Mouse (Mus musculus) CH12.LX (cell line): ENCODE measurements around the gene Ddx51. TPM values are rescaled to one million over a fixed set of nuclear protein-coding genes. Genes with fewer than 3 reads are reported as not detected.

Source experiments
- DNase-seq: peaks from one replicate; pipeline ENCODE4 v3.0.0-alpha.2; 2013; ENCODE audit errors: extremely low read depth
- H3K27ac ChIP-seq: 2 replicates; pipeline ENCODE4 v1.5.1; 2012; ENCODE audit warnings: low read depth, mild to moderate bottlenecking, control low read depth, moderate library complexity; ENCODE audit not compliant: insufficient read depth
- H3K27me3 ChIP-seq: replicated peaks from 2 replicates; pipeline ENCODE3; 2012; ENCODE audit warnings: inconsistent platforms
- H3K36me3 ChIP-seq, 2 experiments: replicated peaks in 1 of 2; 2 replicates each; pipeline versions ENCODE3 to v1.6.1; 2012; ENCODE audit warnings: inconsistent platforms in 1 of 2, low read length in 1 of 2, mild to moderate bottlenecking in 1 of 2, mixed read lengths in 1 of 2, moderate library complexity in 1 of 2; ENCODE audit not compliant: control insufficient read depth in 1 of 2, insufficient read depth in 1 of 2
- H3K4me1 ChIP-seq, 2 experiments: 2 replicates each; pipeline ENCODE4 v1.6.1; 2012; ENCODE audit warnings: inconsistent platforms in 1 of 2, moderate library complexity in 1 of 2; ENCODE audit not compliant: insufficient read depth in 2 of 2, control insufficient read depth in 1 of 2
- H3K4me2 ChIP-seq: 2 replicates; pipeline ENCODE4 v1.6.1; 2012; ENCODE audit warnings: low read depth, mild to moderate bottlenecking, control low read depth; ENCODE audit not compliant: poor library complexity, insufficient read depth, severe bottlenecking
- H3K4me3 ChIP-seq, 3 experiments: fragments of 150-350 bp in 1 of 3; sonication (generic) in 1 of 3; replicated peaks in 1 of 3; 2 replicates each; pipeline versions ENCODE3 to v1.5.1; 2011 to 2012; ENCODE audit warnings: low read depth in 2 of 3, low read length in 2 of 3, mild to moderate bottlenecking in 2 of 3, moderate library complexity in 2 of 3, control low read depth in 1 of 3, improper control_type of control experiment in 1 of 3, inconsistent platforms in 1 of 3, mixed read lengths in 1 of 3; ENCODE audit not compliant: poor library complexity in 1 of 3
- H3K79me2 ChIP-seq: replicated peaks from 2 replicates; pipeline ENCODE4 v1.6.1; 2012; ENCODE audit warnings: mild to moderate bottlenecking, moderate library complexity; ENCODE audit not compliant: control insufficient read depth, poor library complexity, insufficient read depth, severe bottlenecking; ENCODE audit errors: extremely low read depth
- H3K9ac ChIP-seq: 2 replicates; pipeline ENCODE4 v1.6.1; 2012; ENCODE audit warnings: low read depth, mild to moderate bottlenecking, control low read depth, moderate library complexity; ENCODE audit not compliant: insufficient read depth
- H3K9me3 ChIP-seq: replicated peaks from 2 replicates; pipeline ENCODE3; 2012; ENCODE audit warnings: low read length, inconsistent platforms, mixed read lengths
- CTCF ChIP-seq, 2 experiments: IDR thresholded peaks in 1 of 2; conservative IDR thresholded peaks in 1 of 2; 2 replicates each; pipeline ENCODE4 v1.5.1; 2011 to 2012; ENCODE audit warnings: low read depth in 2 of 2, low read length in 2 of 2, improper control_type of control experiment in 1 of 2, inconsistent platforms in 1 of 2, mild to moderate bottlenecking in 1 of 2, moderate library complexity in 1 of 2
- E2F4 ChIP-seq: IDR thresholded peaks from 2 replicates; pipeline ENCODE4 v1.6.1; 2011; ENCODE audit warnings: low read depth, low read length, improper control_type of control experiment; ENCODE audit not compliant: insufficient replicate concordance
- ETS1 ChIP-seq: conservative IDR thresholded peaks from 2 replicates; pipeline ENCODE4 v1.6.1; 2012; ENCODE audit warnings: low read depth, mild to moderate bottlenecking, inconsistent platforms, low read length, improper control_type of control experiment, moderate library complexity
- GABPA ChIP-seq: IDR thresholded peaks from 2 replicates; pipeline ENCODE4 v1.6.1; 2012; ENCODE audit warnings: low read depth, low read length, improper control_type of control experiment, inconsistent platforms; ENCODE audit not compliant: insufficient replicate concordance
- HCFC1 ChIP-seq: IDR thresholded peaks from 2 replicates; pipeline ENCODE4 v1.6.1; 2012; ENCODE audit warnings: low read depth, mild to moderate bottlenecking, inconsistent platforms, low read length, improper control_type of control experiment
- IRF4 ChIP-seq: IDR thresholded peaks from 2 replicates; pipeline ENCODE4 v1.6.1; 2014; ENCODE audit warnings: low read depth, mild to moderate bottlenecking, inconsistent platforms, low read length, improper control_type of control experiment
- JUN ChIP-seq: IDR thresholded peaks from 2 replicates; pipeline ENCODE4 v1.6.1; 2011; ENCODE audit warnings: low read depth, mild to moderate bottlenecking, low read length, improper control_type of control experiment, moderate library complexity; ENCODE audit not compliant: insufficient read depth
- JUND ChIP-seq: conservative IDR thresholded peaks from 2 replicates; pipeline ENCODE4 v1.6.1; 2011; ENCODE audit warnings: low read depth, low read length, improper control_type of control experiment
- MEF2A ChIP-seq: IDR thresholded peaks from 2 replicates; pipeline ENCODE4 v1.6.1; 2014; ENCODE audit warnings: low read depth, mild to moderate bottlenecking, inconsistent platforms, low read length, improper control_type of control experiment, borderline replicate concordance
- NELFE ChIP-seq: IDR thresholded peaks from 2 replicates; pipeline ENCODE4 v1.6.1; 2011; ENCODE audit warnings: low read depth, low read length, improper control_type of control experiment
- NRF1 ChIP-seq: IDR thresholded peaks from 2 replicates; pipeline ENCODE4 v1.6.1; 2014; ENCODE audit warnings: low read depth, mild to moderate bottlenecking, inconsistent platforms, low read length, improper control_type of control experiment, moderate library complexity
- SMC3 ChIP-seq: IDR thresholded peaks from 2 replicates; pipeline ENCODE4 v1.6.1; 2011; ENCODE audit warnings: low read depth, low read length, improper control_type of control experiment
- TCF12 ChIP-seq: IDR thresholded peaks from 2 replicates; pipeline ENCODE4 v1.6.1; 2014; ENCODE audit warnings: low read depth, mild to moderate bottlenecking, inconsistent platforms, low read length, improper control_type of control experiment
- USF1 ChIP-seq: IDR thresholded peaks from 2 replicates; pipeline ENCODE4 v1.6.1; 2014; ENCODE audit warnings: low read depth, mild to moderate bottlenecking, inconsistent platforms, low read length, improper control_type of control experiment
- ZC3H11A ChIP-seq: IDR thresholded peaks from 2 replicates; pipeline ENCODE4 v1.6.1; 2012; ENCODE audit warnings: low read depth, mild to moderate bottlenecking, inconsistent platforms, low read length, improper control_type of control experiment
- ZMIZ1 ChIP-seq: IDR thresholded peaks from 2 replicates; pipeline ENCODE4 v1.6.1; 2012; ENCODE audit warnings: low read depth, mild to moderate bottlenecking, inconsistent platforms, low read length, improper control_type of control experiment
- ZNF384 ChIP-seq: IDR thresholded peaks from 2 replicates; pipeline ENCODE4 v1.6.1; 2012; ENCODE audit warnings: low read depth, low read length, improper control_type of control experiment, inconsistent platforms
- dilution Hi-C: fragments of 300-500 bp; cut with MboI; formaldehyde crosslinking; loops from 2 replicates; pipeline ENCODE4 v1.14.3; 2020; ENCODE audit warnings: low sequenced_read_pairs; ENCODE audit not compliant: extremely low pct_unique_long_range_greater_than_20kb, extremely low pct_ligation_motif_present
- in situ Hi-C: fragments of 300-500 bp; cut with MboI; formaldehyde crosslinking; loops from 3 replicates; pipeline ENCODE4 v1.14.3; 2019; ENCODE audit warnings: low sequenced_read_pairs, low pct_ligation_motif_present, low pct_unique_long_range_greater_than_20kb, mixed read lengths
- polyA plus RNA-seq: library from polyadenylated mRNA; unstranded; fragments of >175 nt; gene quantifications from 2 replicates; pipeline ENCODE4 v1.2.1, GENCODE M21; 2012; ENCODE audit warnings: low read depth; ENCODE audit not compliant: insufficient read length
- total RNA-seq, 2 experiments: library from RNA; depleted of rRNA; stranded (reverse); fragments of 300-350 nt in 1 of 2; fragments of >200 nt in 1 of 2; gene quantifications; 2 replicates each; pipeline ENCODE4 v1.2.3; 2012 to 2014

The Ddx51 gene
- total and polyA plus RNA-seq, 3 experiments, result 11.8 to 38.6 (median 12.3) TPM

DNA sequence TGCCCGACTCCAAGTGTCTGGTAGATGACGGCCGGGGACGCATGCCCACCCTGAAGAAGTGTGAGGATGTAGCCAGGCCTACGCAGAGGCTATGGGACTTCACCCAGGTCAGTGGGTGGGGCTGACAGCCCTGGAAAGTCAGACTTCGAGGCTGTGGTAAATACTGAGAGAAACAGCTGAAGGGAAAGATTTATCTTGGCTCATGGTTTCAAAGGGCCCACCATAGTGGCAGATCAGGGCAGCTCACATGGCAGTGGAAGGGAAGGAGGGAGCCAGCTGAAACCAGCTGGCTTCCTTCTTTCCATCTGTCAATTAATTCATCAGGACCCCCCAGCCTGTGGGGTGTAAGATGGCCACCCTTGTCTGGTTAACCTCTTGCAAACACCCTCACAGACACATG is 34.0 kb upstream of the Ddx51 start:
- in situ Hi-C loops (loop anchor here (5.0 kb wide), 1 partner anchor 117 kb away; no protein-coding TSS in a partner anchor), dilution Hi-C loops (no loop called here)
- H3K27ac ChIP-seq, result no peak overlapping the region
- H3K4me3 ChIP-seq, result no peak overlapping the region
- H3K27me3 ChIP-seq, result peaks cover 38% of the 10 kb centered on the region
- no peaks in the 10 kb centered on the region for H3K9me3 ChIP-seq
- no peaks in the 10 kb centered on the region for H3K4me1 ChIP-seq
- no peak overlapping the region for H3K4me2 ChIP-seq
- H3K79me2 ChIP-seq, result no peaks in the 10 kb centered on the region
- no peak overlapping the region for H3K9ac ChIP-seq
- H3K36me3 ChIP-seq, result no peaks in the 10 kb centered on the region
- DNase-seq, result no peak
- TF ChIP-seq TCF12 (no peak), ZC3H11A (no peak), E2F4 (no peak), ETS1 (no peak), ZMIZ1 (no peak)

DNA sequence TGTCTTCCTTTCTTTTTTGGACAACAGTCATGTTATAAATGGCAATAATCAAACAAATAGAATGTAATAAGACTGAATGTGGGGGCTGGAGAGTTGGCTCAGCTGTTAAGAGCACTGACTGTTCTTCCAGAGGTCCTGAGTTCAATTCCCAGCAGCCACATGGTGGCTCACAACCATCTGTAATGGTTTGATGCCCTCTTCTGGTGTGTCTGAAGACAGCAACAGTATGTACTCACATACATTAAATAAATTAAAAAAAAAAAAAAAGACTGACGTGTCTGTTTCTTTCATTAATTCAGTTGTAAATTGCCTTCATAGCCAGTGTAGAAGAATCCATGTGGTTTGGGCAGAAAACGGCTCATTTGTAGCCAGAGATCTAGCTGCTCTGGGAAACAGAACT is 28.9 kb upstream of the Ddx51 start:
- Histone ChIP-seq H3K36me3 (no peaks in the 10 kb centered on the region), H3K27me3 (peaks cover 44% of the 10 kb centered on the region), H3K4me3 (no peak overlapping the region), H3K9ac (no peak overlapping the region), H3K27ac (no peak overlapping the region), H3K79me2 (no peaks in the 10 kb centered on the region), H3K4me2 (no peak overlapping the region), H3K4me1 (no peaks in the 10 kb centered on the region), H3K9me3 (no peaks in the 10 kb centered on the region)
- in situ Hi-C loops, result no loop called here
- no peak for DNase-seq
- TF ChIP-seq JUND, result no peak
- no peak for TF ChIP-seq TCF12
- no peak for TF ChIP-seq E2F4
- no peak for TF ChIP-seq ZNF384
- TF ChIP-seq NRF1, result no peak
- TF ChIP-seq IRF4, result no peak
- no peak for TF ChIP-seq NELFE
- no peak for TF ChIP-seq ZMIZ1
- no peak for TF ChIP-seq GABPA
- TF ChIP-seq SMC3, result no peak
- TF ChIP-seq JUN, result no peak
- TF ChIP-seq CTCF (conservative IDR thresholded peaks at IDR 0.05 in 1 of 2, IDR thresholded peaks at IDR 0.05 in 1 of 2; ENCODE audit: low read depth in 2 of 2, low read length in 2 of 2), result no peak
- no peak for TF ChIP-seq HCFC1
- no peak for TF ChIP-seq MEF2A
- TF ChIP-seq ETS1, result no peak
- no peak for TF ChIP-seq USF1
- dilution Hi-C loops, result no loop called here
